Mouse (Mus musculus) olfactory bulb, adult 2 months (tissue): Measurements from ENCODE around the gene Gm6034.
"Not testable (repeated sequence)": the region's sequence is repeated elsewhere in the genome, so short reads cannot be mapped to it uniquely, and the experiment has no call there.

Experiments
- CTCF ChIP-seq: fragments of 200-500 bp; IDR thresholded peaks from 2 replicates; pipeline ENCODE4 v1.5.1; 2012; ENCODE audit warnings: low read depth, mild to moderate bottlenecking, low read length, moderate library complexity; ENCODE audit not compliant: insufficient read depth
- POLR2A ChIP-seq: fragments of 200-500 bp; IDR thresholded peaks from 2 replicates; pipeline ENCODE4 v1.6.1; 2012; ENCODE audit warnings: mild to moderate bottlenecking, low read depth, low read length, moderate library complexity; ENCODE audit not compliant: insufficient read depth

DNA sequence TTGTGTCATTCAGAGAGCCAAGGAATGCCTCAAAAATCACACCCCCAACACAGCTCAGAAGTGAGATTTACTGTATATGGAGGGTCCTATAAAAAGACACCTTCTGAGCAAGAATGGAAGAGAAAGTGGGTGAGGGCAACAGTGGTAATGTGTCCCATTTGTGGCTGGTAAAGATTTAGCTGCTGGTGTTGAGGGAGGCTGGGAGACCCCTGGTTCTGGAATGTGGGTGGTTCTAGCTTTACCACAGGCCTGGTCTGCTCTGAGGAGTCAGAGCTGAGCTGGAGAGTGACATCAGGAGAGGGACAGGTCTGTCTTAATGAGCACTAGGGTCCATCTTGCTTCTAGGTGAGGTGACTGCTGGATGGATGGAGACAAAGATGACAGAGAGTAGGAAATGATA, 49.8 kb downstream of the Gm6034 start:
- not testable (repeated sequence) for TF ChIP-seq CTCF, POLR2A
